Mouse (Mus musculus) CH12.LX (cell line): ENCODE measurements around the gene Rgl1. TPM values are rescaled to one million over a fixed set of nuclear protein-coding genes. Genes with fewer than 3 reads are reported as not detected.

Source experiments
- DNase-seq: peaks from one replicate; pipeline ENCODE4 v3.0.0-alpha.2; 2013; ENCODE audit errors: extremely low read depth
- H3K27ac ChIP-seq: 2 replicates; pipeline ENCODE4 v1.5.1; 2012; ENCODE audit warnings: low read depth, mild to moderate bottlenecking, control low read depth, moderate library complexity; ENCODE audit not compliant: insufficient read depth
- H3K27me3 ChIP-seq: replicated peaks from 2 replicates; pipeline ENCODE3; 2012; ENCODE audit warnings: inconsistent platforms
- H3K36me3 ChIP-seq, 2 experiments: replicated peaks in 1 of 2; 2 replicates each; pipeline versions ENCODE3 to v1.6.1; 2012; ENCODE audit warnings: inconsistent platforms in 1 of 2, low read length in 1 of 2, mild to moderate bottlenecking in 1 of 2, mixed read lengths in 1 of 2, moderate library complexity in 1 of 2; ENCODE audit not compliant: control insufficient read depth in 1 of 2, insufficient read depth in 1 of 2
- H3K4me1 ChIP-seq, 2 experiments: 2 replicates each; pipeline ENCODE4 v1.6.1; 2012; ENCODE audit warnings: inconsistent platforms in 1 of 2, moderate library complexity in 1 of 2; ENCODE audit not compliant: insufficient read depth in 2 of 2, control insufficient read depth in 1 of 2
- H3K4me2 ChIP-seq: 2 replicates; pipeline ENCODE4 v1.6.1; 2012; ENCODE audit warnings: low read depth, mild to moderate bottlenecking, control low read depth; ENCODE audit not compliant: poor library complexity, insufficient read depth, severe bottlenecking
- H3K4me3 ChIP-seq, 3 experiments: fragments of 150-350 bp in 1 of 3; sonication (generic) in 1 of 3; replicated peaks in 1 of 3; 2 replicates each; pipeline versions ENCODE3 to v1.5.1; 2011 to 2012; ENCODE audit warnings: low read depth in 2 of 3, low read length in 2 of 3, mild to moderate bottlenecking in 2 of 3, moderate library complexity in 2 of 3, control low read depth in 1 of 3, improper control_type of control experiment in 1 of 3, inconsistent platforms in 1 of 3, mixed read lengths in 1 of 3; ENCODE audit not compliant: poor library complexity in 1 of 3
- H3K79me2 ChIP-seq: replicated peaks from 2 replicates; pipeline ENCODE4 v1.6.1; 2012; ENCODE audit warnings: mild to moderate bottlenecking, moderate library complexity; ENCODE audit not compliant: control insufficient read depth, poor library complexity, insufficient read depth, severe bottlenecking; ENCODE audit errors: extremely low read depth
- H3K9ac ChIP-seq: 2 replicates; pipeline ENCODE4 v1.6.1; 2012; ENCODE audit warnings: low read depth, mild to moderate bottlenecking, control low read depth, moderate library complexity; ENCODE audit not compliant: insufficient read depth
- H3K9me3 ChIP-seq: replicated peaks from 2 replicates; pipeline ENCODE3; 2012; ENCODE audit warnings: low read length, inconsistent platforms, mixed read lengths
- BHLHE40 ChIP-seq: IDR thresholded peaks from 2 replicates; pipeline ENCODE4 v1.6.1; 2011; ENCODE audit warnings: mild to moderate bottlenecking, low read depth, low read length, improper control_type of control experiment
- CHD1 ChIP-seq: IDR thresholded peaks from 2 replicates; pipeline ENCODE4 v1.6.1; 2012; ENCODE audit warnings: low read depth, low read length, improper control_type of control experiment, inconsistent platforms
- CHD2 ChIP-seq: IDR thresholded peaks from 2 replicates; pipeline ENCODE4 v1.6.1; 2011; ENCODE audit warnings: low read length, improper control_type of control experiment
- EP300 ChIP-seq: IDR thresholded peaks from 2 replicates; pipeline ENCODE4 v1.6.1; 2011; ENCODE audit warnings: low read length, improper control_type of control experiment
- ETS1 ChIP-seq: conservative IDR thresholded peaks from 2 replicates; pipeline ENCODE4 v1.6.1; 2012; ENCODE audit warnings: low read depth, mild to moderate bottlenecking, inconsistent platforms, low read length, improper control_type of control experiment, moderate library complexity
- GABPA ChIP-seq: IDR thresholded peaks from 2 replicates; pipeline ENCODE4 v1.6.1; 2012; ENCODE audit warnings: low read depth, low read length, improper control_type of control experiment, inconsistent platforms; ENCODE audit not compliant: insufficient replicate concordance
- MAFK ChIP-seq: IDR thresholded peaks from 2 replicates; pipeline ENCODE4 v1.6.1; 2011; ENCODE audit warnings: low read length, improper control_type of control experiment; ENCODE audit not compliant: insufficient replicate concordance
- MAZ ChIP-seq: IDR thresholded peaks from 2 replicates; pipeline ENCODE4 v1.6.1; 2012; ENCODE audit warnings: low read depth, mild to moderate bottlenecking, inconsistent platforms, low read length, improper control_type of control experiment, moderate library complexity
- MEF2A ChIP-seq: IDR thresholded peaks from 2 replicates; pipeline ENCODE4 v1.6.1; 2014; ENCODE audit warnings: low read depth, mild to moderate bottlenecking, inconsistent platforms, low read length, improper control_type of control experiment, borderline replicate concordance
- MXI1 ChIP-seq: IDR thresholded peaks from 2 replicates; pipeline ENCODE4 v1.6.1; 2011; ENCODE audit warnings: mild to moderate bottlenecking, low read depth, low read length, improper control_type of control experiment
- NRF1 ChIP-seq: IDR thresholded peaks from 2 replicates; pipeline ENCODE4 v1.6.1; 2014; ENCODE audit warnings: low read depth, mild to moderate bottlenecking, inconsistent platforms, low read length, improper control_type of control experiment, moderate library complexity
- RAD21 ChIP-seq: IDR thresholded peaks from 2 replicates; pipeline ENCODE4 v1.6.1; 2011; ENCODE audit warnings: low read depth, mild to moderate bottlenecking, low read length, improper control_type of control experiment, moderate library complexity
- TCF12 ChIP-seq: IDR thresholded peaks from 2 replicates; pipeline ENCODE4 v1.6.1; 2014; ENCODE audit warnings: low read depth, mild to moderate bottlenecking, inconsistent platforms, low read length, improper control_type of control experiment
- USF1 ChIP-seq: IDR thresholded peaks from 2 replicates; pipeline ENCODE4 v1.6.1; 2014; ENCODE audit warnings: low read depth, mild to moderate bottlenecking, inconsistent platforms, low read length, improper control_type of control experiment
- USF2 ChIP-seq: conservative IDR thresholded peaks from 2 replicates; pipeline ENCODE4 v1.6.1; 2011; ENCODE audit warnings: low read depth, low read length, improper control_type of control experiment
- ZMIZ1 ChIP-seq: IDR thresholded peaks from 2 replicates; pipeline ENCODE4 v1.6.1; 2012; ENCODE audit warnings: low read depth, mild to moderate bottlenecking, inconsistent platforms, low read length, improper control_type of control experiment
- ZNF384 ChIP-seq: IDR thresholded peaks from 2 replicates; pipeline ENCODE4 v1.6.1; 2012; ENCODE audit warnings: low read depth, low read length, improper control_type of control experiment, inconsistent platforms
- dilution Hi-C: fragments of 300-500 bp; cut with MboI; formaldehyde crosslinking; loops from 2 replicates; pipeline ENCODE4 v1.14.3; 2020; ENCODE audit warnings: low sequenced_read_pairs; ENCODE audit not compliant: extremely low pct_unique_long_range_greater_than_20kb, extremely low pct_ligation_motif_present
- in situ Hi-C: fragments of 300-500 bp; cut with MboI; formaldehyde crosslinking; loops from 3 replicates; pipeline ENCODE4 v1.14.3; 2019; ENCODE audit warnings: low sequenced_read_pairs, low pct_ligation_motif_present, low pct_unique_long_range_greater_than_20kb, mixed read lengths
- polyA plus RNA-seq: library from polyadenylated mRNA; unstranded; fragments of >175 nt; gene quantifications from 2 replicates; pipeline ENCODE4 v1.2.1, GENCODE M21; 2012; ENCODE audit warnings: low read depth; ENCODE audit not compliant: insufficient read length
- total RNA-seq, 2 experiments: library from RNA; depleted of rRNA; stranded (reverse); fragments of 300-350 nt in 1 of 2; fragments of >200 nt in 1 of 2; gene quantifications; 2 replicates each; pipeline ENCODE4 v1.2.3; 2012 to 2014

Rgl1 gene
- total and polyA plus RNA-seq, 3 experiments, result 0.25 to 1.7 (median 0.74) TPM

GRCm38 (mm10) chr1:152524987-152525648 lies 241.0 kb downstream of the Rgl1 start (continued):
- no peak for TF ChIP-seq EP300
- no peak for TF ChIP-seq GABPA
- no peak for TF ChIP-seq ETS1
- 0 out of 2 replicates have a peak, but pooled peaks have one; percentile 20 for TF ChIP-seq MAZ
- no peak for TF ChIP-seq CHD1
- TF ChIP-seq TCF12, result no peak

- Histone ChIP-seq H3K36me3 (peaks cover 0 to 7% of the 10 kb centered on the region in 2 experiments), H3K27ac (no peak overlapping the region), H3K79me2 (no peaks in the 10 kb centered on the region)
- dilution Hi-C loops, result no loop called here
- TF ChIP-seq ZMIZ1 (no peak), NRF1 (no peak), CHD2 (no peak), USF2 (no peak), MXI1 (no peak), MAZ (no peak), MEF2A (no peak), ZNF384 (no peak), RAD21 (no peak)
- TF ChIP-seq, all 38 proteins: peak for 0
- Histone ChIP-seq H3K9me3 (no peaks in the 10 kb centered on the region), H3K9ac (no peak overlapping the region), H3K27me3 (no peaks in the 10 kb centered on the region), H3K4me3 (no peak overlapping the region), H3K4me2 (no peak overlapping the region), H3K4me1 (peaks cover 3 to 36% of the 10 kb centered on the region in 2 experiments)
- in situ Hi-C loops, result loop anchor here (10.0 kb wide), 1 partner anchor 221 kb away; no protein-coding TSS in a partner anchor
- no peak for DNase-seq
These were observed 241.9 kb downstream of the Rgl1 start for GRCm38 (mm10) chr1:152524098-152524892.

- Histone ChIP-seq H3K4me3 (no peak overlapping the region), H3K27me3 (no peaks in the 10 kb centered on the region), H3K79me2 (no peaks in the 10 kb centered on the region)
- TF ChIP-seq MAFK (no peak), BHLHE40 (no peak), USF1 (no peak)
- TF ChIP-seq, all 38 proteins: peak for 0
- in situ Hi-C loops (loop anchor here (10.0 kb wide), 1 partner anchor 222 kb away; no protein-coding TSS in a partner anchor), dilution Hi-C loops (no loop called here)
- Histone ChIP-seq H3K9me3 (no peaks in the 10 kb centered on the region), H3K9ac (no peak overlapping the region), H3K4me2 (no peak overlapping the region), H3K27ac (no peak overlapping the region), H3K4me1 (peaks cover 0 to 26% of the 10 kb centered on the region in 2 experiments; a peak in 3 of 4 replicates), H3K36me3 (peaks cover 0 to 10% of the 10 kb centered on the region in 2 experiments)
- no peak for DNase-seq
These were observed 242.9 kb downstream of the Rgl1 start for GRCm38 (mm10) chr1:152523292-152523691.
